ENCODE assay signal across 29 mouse cellular contexts in the genomic region with DNA sequence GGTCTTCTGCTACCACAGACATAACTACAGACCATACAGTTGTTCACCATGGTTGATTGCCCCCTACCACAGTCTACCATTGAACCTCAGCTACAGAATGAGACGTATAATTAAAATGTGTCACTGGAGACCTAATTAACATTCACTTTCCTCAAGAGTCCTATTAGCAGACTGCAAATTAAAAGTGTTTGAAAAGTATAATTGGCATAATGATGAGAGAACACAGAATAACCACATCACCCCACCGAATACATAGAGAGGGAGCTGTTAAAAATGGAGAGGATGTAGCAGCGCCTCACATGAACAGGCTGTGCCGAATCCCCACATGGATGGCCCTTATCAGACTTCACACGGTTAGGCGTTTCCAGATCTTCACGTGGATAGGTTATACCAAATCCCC. TPM values are rescaled to one million over a fixed set of nuclear protein-coding genes. Genes with fewer than 3 reads are reported as not detected.
A peak's percentile ranks its signal among the peaks of the same experiment; 100 is the strongest.
DNase-seq lines count a peak whose midpoint lies in the region; ATAC-seq and TF ChIP-seq lines count a peak whose summit lies in the region.
"Had no signal": no experiment of that assay in that cellular context is flagged by ENCODE, and none has a peak within 500 bp of the region (broad histone marks: within the 10 kb centered on the region; RNA-seq: fewer than 3 reads in every experiment).

No protein-coding gene starts in this region.

- no peaks in the 10 kb centered on the region for H3K4me1 ChIP-seq in hindbrain, embryonic 13.5 days (replicated peaks)
- no peaks in the 10 kb centered on the region for H3K4me1 ChIP-seq in hindbrain, embryonic 10.5 days (replicated peaks)
- no peaks in the 10 kb centered on the region for H3K4me1 ChIP-seq in neural tube, embryonic 13.5 days (replicated peaks)
- no peaks in the 10 kb centered on the region for H3K4me1 ChIP-seq in neural tube, embryonic 15.5 days
- peaks cover 9% of the 10 kb centered on the region; the same call in 1 of the 2 replicates for H3K4me1 ChIP-seq in forebrain, embryonic 15.5 days
- H3K4me1 ChIP-seq in midbrain, postnatal 0 days (ENCODE audit: insufficient read depth, low read length): no peaks in the 10 kb centered on the region
- H3K4me1 ChIP-seq: hindbrain, embryonic 15.5 days; liver, embryonic 12.5 days; midbrain, embryonic 12.5 days had no signal

- 0 out of 2 replicates have a peak, but pooled peaks cover 5% of the 10 kb centered on the region for H3K27me3 ChIP-seq in hindbrain, embryonic 13.5 days
- H3K27me3 ChIP-seq in hindbrain, embryonic 10.5 days (ENCODE audit: insufficient read depth, poor library complexity, severe bottlenecking): no peaks in the 10 kb centered on the region
- H3K27me3 ChIP-seq in neural tube, embryonic 13.5 days: no peaks in the 10 kb centered on the region
- no peaks in the 10 kb centered on the region for H3K27me3 ChIP-seq in neural tube, embryonic 15.5 days (replicated peaks)
- no peaks in the 10 kb centered on the region for H3K27me3 ChIP-seq in forebrain, embryonic 15.5 days
- no peaks in the 10 kb centered on the region for H3K27me3 ChIP-seq in midbrain, postnatal 0 days (ENCODE audit: insufficient read depth, low read length)
- H3K27me3 ChIP-seq: embryonic facial prominence, embryonic 13.5 days; heart, embryonic 12.5 days; hindbrain, embryonic 15.5 days; limb, embryonic 12.5 days; liver, embryonic 12.5 days had no signal

- TF ChIP-seq CTCF in midbrain, postnatal 0 days (IDR thresholded peaks at IDR 0.05): no peak

- no peak for DNase-seq in hindbrain, embryonic 10.5 days (ENCODE audit: low spot score)
- DNase-seq in midbrain, postnatal 0 days (ENCODE audit: low spot score): no peak
- DNase-seq in spleen, postnatal 4 days (ENCODE audit: low spot score in 2 of 2): no peak
- no peak for DNase-seq in thymus, postnatal 0 days (ENCODE audit: low spot score)
- DNase-seq: adrenal gland, postnatal 36 days; cerebellum, adult 18-20 months; cerebellum, postnatal 25 days; gastrocnemius, postnatal 10 days; heart, postnatal 10 days; kidney, adult 9 months; kidney, postnatal 14 days; layer of hippocampus, postnatal 36 days; lung, adult 18-20 months; lung, postnatal 10 days; retina, postnatal 1 day; right cerebral cortex, postnatal 25 days; spleen, adult 18-20 months; thymus, postnatal 14 days had no signal

- H3K27ac ChIP-seq in hindbrain, embryonic 13.5 days: no peak overlapping the region
- H3K27ac ChIP-seq in hindbrain, embryonic 10.5 days: no peak overlapping the region
- H3K27ac ChIP-seq in neural tube, embryonic 13.5 days (replicated peaks): no peak overlapping the region
- H3K27ac ChIP-seq in neural tube, embryonic 15.5 days (replicated peaks): no peak overlapping the region
- H3K27ac ChIP-seq in forebrain, embryonic 15.5 days (replicated peaks): no peak overlapping the region; the same call in 1 of the 2 replicates
- no peak overlapping the region for H3K27ac ChIP-seq in midbrain, postnatal 0 days (ENCODE audit: low read depth, low read length)
- H3K27ac ChIP-seq: embryonic facial prominence, embryonic 13.5 days; hindbrain, embryonic 15.5 days; limb, embryonic 12.5 days; liver, embryonic 12.5 days; midbrain, embryonic 12.5 days had no signal

- ATAC-seq in hindbrain, embryonic 13.5 days (ENCODE audit: low FRiP score): peak; percentile 65; the same call in 1 of the 2 replicates
- peak; percentile 80 for ATAC-seq in neural tube, embryonic 13.5 days (ENCODE audit: low read depth)
- no peak for ATAC-seq in neural tube, embryonic 15.5 days (ENCODE audit: low FRiP score)
- ATAC-seq in forebrain, embryonic 15.5 days (replicated peaks): peak; percentile 82
- peak; percentile 41; the same call in 1 of the 2 replicates for ATAC-seq in midbrain, postnatal 0 days (ENCODE audit: low FRiP score)
- ATAC-seq: intestine, embryonic 16.5 days; liver, embryonic 12.5 days had no signal

- no peaks in the 10 kb centered on the region for H3K9me3 ChIP-seq in hindbrain, embryonic 13.5 days
- no peaks in the 10 kb centered on the region for H3K9me3 ChIP-seq in hindbrain, embryonic 10.5 days
- no peaks in the 10 kb centered on the region for H3K9me3 ChIP-seq in neural tube, embryonic 13.5 days
- no peaks in the 10 kb centered on the region for H3K9me3 ChIP-seq in neural tube, embryonic 15.5 days (replicated peaks)
- H3K9me3 ChIP-seq in forebrain, embryonic 15.5 days: no peaks in the 10 kb centered on the region
- no peaks in the 10 kb centered on the region for H3K9me3 ChIP-seq in midbrain, postnatal 0 days (ENCODE audit: low read length)
- H3K9me3 ChIP-seq: embryonic facial prominence, embryonic 13.5 days; heart, embryonic 12.5 days; hindbrain, embryonic 15.5 days; limb, embryonic 12.5 days; liver, embryonic 12.5 days; midbrain, embryonic 12.5 days had no signal

- no peak overlapping the region for H3K4me3 ChIP-seq in hindbrain, embryonic 13.5 days
- H3K4me3 ChIP-seq in hindbrain, embryonic 10.5 days: no peak overlapping the region
- no peak overlapping the region for H3K4me3 ChIP-seq in neural tube, embryonic 13.5 days
- no peak overlapping the region for H3K4me3 ChIP-seq in neural tube, embryonic 15.5 days (replicated peaks)
- H3K4me3 ChIP-seq in forebrain, embryonic 15.5 days: no peak overlapping the region
- H3K4me3 ChIP-seq in midbrain, postnatal 0 days (ENCODE audit: low read depth, low read length): no peak overlapping the region
- H3K4me3 ChIP-seq: embryonic facial prominence, embryonic 13.5 days; heart, embryonic 12.5 days; hindbrain, embryonic 15.5 days; limb, embryonic 12.5 days; liver, embryonic 12.5 days; midbrain, embryonic 12.5 days had no signal

- WGBS in hindbrain, embryonic 13.5 days: 73% methylated on average over 7 of the region's 7 CpGs
- 93% methylated on average over 7 of the region's 7 CpGs for WGBS in hindbrain, embryonic 10.5 days
- 66% methylated on average over 7 of the region's 7 CpGs for WGBS in neural tube, embryonic 13.5 days
- WGBS in neural tube, embryonic 15.5 days: 47% methylated on average over 7 of the region's 7 CpGs
- WGBS in forebrain, embryonic 15.5 days: 19% methylated on average over 7 of the region's 7 CpGs
- 74% methylated on average over 7 of the region's 7 CpGs for WGBS in midbrain, postnatal 0 days

- no peak overlapping the region for H3K4me2 ChIP-seq in hindbrain, embryonic 13.5 days
- H3K4me2 ChIP-seq in neural tube, embryonic 13.5 days: no peak overlapping the region
- no peak overlapping the region for H3K4me2 ChIP-seq in neural tube, embryonic 15.5 days
- no peak overlapping the region for H3K4me2 ChIP-seq in forebrain, embryonic 15.5 days (replicated peaks)
- H3K4me2 ChIP-seq in midbrain, postnatal 0 days (ENCODE audit: low read depth, low read length, poor library complexity, severe bottlenecking): no peak overlapping the region
- H3K4me2 ChIP-seq: embryonic facial prominence, embryonic 13.5 days; heart, embryonic 12.5 days; hindbrain, embryonic 15.5 days; limb, embryonic 12.5 days; liver, embryonic 12.5 days; midbrain, embryonic 12.5 days had no signal

- H3K9ac ChIP-seq in hindbrain, embryonic 13.5 days: no peak overlapping the region
- no peak overlapping the region for H3K9ac ChIP-seq in neural tube, embryonic 13.5 days
- no peak overlapping the region for H3K9ac ChIP-seq in neural tube, embryonic 15.5 days (replicated peaks)
- H3K9ac ChIP-seq in forebrain, embryonic 15.5 days (replicated peaks): no peak overlapping the region
- no peak overlapping the region for H3K9ac ChIP-seq in midbrain, postnatal 0 days (replicated peaks; ENCODE audit: low read length, poor library complexity, severe bottlenecking)
- H3K9ac ChIP-seq: embryonic facial prominence, embryonic 13.5 days; heart, embryonic 12.5 days; hindbrain, embryonic 15.5 days; limb, embryonic 12.5 days; liver, embryonic 12.5 days; midbrain, embryonic 12.5 days had no signal

- H3K36me3 ChIP-seq in hindbrain, embryonic 13.5 days: no peaks in the 10 kb centered on the region
- no peaks in the 10 kb centered on the region for H3K36me3 ChIP-seq in hindbrain, embryonic 10.5 days
- no peaks in the 10 kb centered on the region for H3K36me3 ChIP-seq in neural tube, embryonic 13.5 days
- H3K36me3 ChIP-seq in neural tube, embryonic 15.5 days: no peaks in the 10 kb centered on the region
- no peaks in the 10 kb centered on the region for H3K36me3 ChIP-seq in forebrain, embryonic 15.5 days
- H3K36me3 ChIP-seq in midbrain, postnatal 0 days (ENCODE audit: insufficient read depth, low read length): no peaks in the 10 kb centered on the region
- H3K36me3 ChIP-seq: embryonic facial prominence, embryonic 13.5 days; heart, embryonic 12.5 days; hindbrain, embryonic 15.5 days; limb, embryonic 12.5 days; liver, embryonic 12.5 days; midbrain, embryonic 12.5 days had no signal

RNA-seq across cellular contexts. Expression of a gene that starts 35.4 kb away (rescaled TPM):
- 171 and 175 TPM in 2 replicates for polyA plus RNA-seq in hindbrain, embryonic 13.5 days (2015; fragmentation: Nextera tagmentation; extraction: Ambion mirVana)
- 176 and 215 TPM in 2 replicates for polyA plus RNA-seq in hindbrain, embryonic 10.5 days (2016; fragmentation: Nextera tagmentation; extraction: Ambion mirVana)
- polyA plus RNA-seq in neural tube, embryonic 13.5 days (2015; fragmentation: Nextera tagmentation; extraction: Ambion mirVana): 175 and 185 TPM in 2 replicates
- 155 and 158 TPM in 2 replicates for polyA plus RNA-seq in neural tube, embryonic 15.5 days (2015; fragmentation: Nextera tagmentation; extraction: Ambion mirVana)
- 181 and 182 TPM in 2 replicates for polyA plus RNA-seq in forebrain, embryonic 15.5 days (2015; fragmentation: Nextera tagmentation; extraction: Ambion mirVana)
- total RNA-seq in midbrain, postnatal 0 days (2014; rRNA removed): 80.9 and 105 TPM in 2 replicates
- polyA plus RNA-seq in midbrain, postnatal 0 days (2015; fragmentation: Nextera tagmentation; extraction: Ambion mirVana): 164 and 166 TPM in 2 replicates
- polyA plus RNA-seq in thymus, postnatal 0 days (2015; fragmentation: Nextera tagmentation; extraction: Ambion mirVana): 145 and 147 TPM in 2 replicates

RNA-seq across cellular contexts. Expression of a gene that starts 44.8 kb away (rescaled TPM):
- polyA plus RNA-seq in hindbrain, embryonic 13.5 days (2015; fragmentation: Nextera tagmentation; extraction: Ambion mirVana): 11.7 and 13.2 TPM in 2 replicates
- polyA plus RNA-seq in hindbrain, embryonic 10.5 days (2016; fragmentation: Nextera tagmentation; extraction: Ambion mirVana): 4.5 and 5.8 TPM in 2 replicates
- 10.8 and 11.0 TPM in 2 replicates for polyA plus RNA-seq in neural tube, embryonic 13.5 days (2015; fragmentation: Nextera tagmentation; extraction: Ambion mirVana)
- polyA plus RNA-seq in neural tube, embryonic 15.5 days (2015; fragmentation: Nextera tagmentation; extraction: Ambion mirVana): 22.5 and 29.1 TPM in 2 replicates
- 12.6 and 14.2 TPM in 2 replicates for polyA plus RNA-seq in forebrain, embryonic 15.5 days (2015; fragmentation: Nextera tagmentation; extraction: Ambion mirVana)
- 27.2 and 28.8 TPM in 2 replicates for total RNA-seq in midbrain, postnatal 0 days (2014; rRNA removed)
- polyA plus RNA-seq in midbrain, postnatal 0 days (2015; fragmentation: Nextera tagmentation; extraction: Ambion mirVana): 29.9 and 34.3 TPM in 2 replicates
- 7.4 and 8.4 TPM in 2 replicates for polyA plus RNA-seq in thymus, postnatal 0 days (2015; fragmentation: Nextera tagmentation; extraction: Ambion mirVana)

RNA-seq across cellular contexts. Expression of a gene that starts 54.9 kb away (rescaled TPM):
- polyA plus RNA-seq in hindbrain, embryonic 13.5 days (2015; fragmentation: Nextera tagmentation; extraction: Ambion mirVana): 16.2 and 19.0 TPM in 2 replicates
- 67.0 and 72.0 TPM in 2 replicates for polyA plus RNA-seq in hindbrain, embryonic 10.5 days (2016; fragmentation: Nextera tagmentation; extraction: Ambion mirVana)
- 17.3 and 18.8 TPM in 2 replicates for polyA plus RNA-seq in neural tube, embryonic 13.5 days (2015; fragmentation: Nextera tagmentation; extraction: Ambion mirVana)
- polyA plus RNA-seq in neural tube, embryonic 15.5 days (2015; fragmentation: Nextera tagmentation; extraction: Ambion mirVana): 12.0 and 23.4 TPM in 2 replicates
- 10.0 and 11.1 TPM in 2 replicates for polyA plus RNA-seq in forebrain, embryonic 15.5 days (2015; fragmentation: Nextera tagmentation; extraction: Ambion mirVana)
- 7.3 and 8.7 TPM in 2 replicates for total RNA-seq in midbrain, postnatal 0 days (2014; rRNA removed)
- polyA plus RNA-seq in midbrain, postnatal 0 days (2015; fragmentation: Nextera tagmentation; extraction: Ambion mirVana): 14.2 and 15.6 TPM in 2 replicates
- polyA plus RNA-seq in thymus, postnatal 0 days (2015; fragmentation: Nextera tagmentation; extraction: Ambion mirVana): 120 and 126 TPM in 2 replicates
